Mouse (Mus musculus): Measurements from ENCODE around the gene Car9. TPM values are rescaled to one million over a fixed set of nuclear protein-coding genes. Genes with fewer than 3 reads are reported as not detected.

Car9 gene
- polyA plus RNA-seq, 1 experiment: not detected

DNA sequence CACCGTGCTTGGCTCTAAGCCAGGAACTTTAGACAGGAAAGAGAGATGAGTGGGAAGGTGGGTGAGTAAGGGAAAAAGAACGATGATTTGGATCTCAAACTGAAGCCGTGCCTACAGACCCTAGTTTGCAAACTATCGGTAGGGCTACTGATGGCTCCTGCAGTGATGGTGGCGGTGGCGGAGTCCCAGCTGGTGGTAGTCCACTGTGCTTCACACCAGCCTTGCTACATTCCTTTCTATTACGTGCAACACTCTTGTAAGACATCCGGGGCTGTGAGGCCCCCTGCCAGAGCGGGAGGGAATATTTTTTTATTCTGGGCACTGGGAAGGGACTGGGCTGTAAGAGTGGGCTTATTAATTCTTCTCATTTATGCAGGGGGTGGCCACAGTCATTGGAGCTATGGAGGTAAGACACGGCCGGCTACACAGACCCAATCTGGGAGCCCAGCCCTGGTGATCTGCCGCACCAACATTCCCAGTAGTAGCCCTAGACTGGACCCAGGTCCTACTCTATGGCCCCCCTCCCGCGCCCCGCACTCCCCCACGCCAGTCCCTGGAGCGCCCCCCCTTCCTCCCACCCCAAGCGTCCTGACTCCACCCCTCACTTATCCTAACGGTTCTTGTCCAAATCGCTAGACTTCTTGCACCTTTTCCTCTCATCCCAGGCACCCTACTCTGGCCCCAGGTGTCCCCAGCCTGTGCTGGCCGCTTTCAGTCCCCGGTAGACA lies 1.3 kb downstream of the Car9 start:
- no peak for TF ChIP-seq GATA1 (IDR thresholded peaks at IDR 0.05; ENCODE audit: low read length)

DNA sequence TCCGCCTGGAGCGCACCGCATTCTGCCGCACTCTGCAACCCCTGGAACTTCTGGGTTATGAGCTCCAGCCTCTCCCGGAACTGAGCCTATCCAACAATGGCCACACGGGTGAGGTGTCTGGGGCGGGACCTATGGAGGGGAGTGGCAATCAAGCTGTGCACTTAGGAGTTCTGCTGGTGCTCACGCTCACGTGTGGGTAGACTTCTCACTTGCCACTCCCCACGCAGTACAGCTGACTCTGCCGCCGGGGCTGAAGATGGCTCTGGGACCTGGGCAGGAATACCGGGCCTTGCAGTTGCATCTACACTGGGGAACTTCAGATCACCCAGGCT lies 1.9 kb downstream of the Car9 start:
- no peak for TF ChIP-seq GATA1 (IDR thresholded peaks at IDR 0.05; ENCODE audit: low read length)

DNA sequence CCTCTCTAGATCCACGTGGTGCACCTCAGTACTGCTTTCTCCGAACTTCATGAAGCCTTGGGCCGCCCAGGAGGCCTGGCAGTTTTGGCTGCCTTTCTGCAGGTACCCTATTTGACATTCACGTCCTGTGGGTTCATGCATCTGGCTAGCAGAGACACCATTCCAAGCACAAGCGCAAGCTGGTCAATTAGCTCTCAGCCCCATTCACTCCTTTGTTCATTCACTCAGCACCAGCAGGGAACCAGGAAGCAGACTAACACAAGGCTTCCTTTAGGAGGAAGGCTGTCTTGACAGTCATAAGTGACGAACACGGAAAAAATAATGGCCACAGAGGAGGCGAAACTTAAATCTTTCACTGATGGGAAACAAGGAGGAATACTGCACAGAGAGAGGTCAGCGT lies 2.3 kb downstream of the Car9 start:
- no peak for TF ChIP-seq GATA1 (IDR thresholded peaks at IDR 0.05; ENCODE audit: low read length)

DNA sequence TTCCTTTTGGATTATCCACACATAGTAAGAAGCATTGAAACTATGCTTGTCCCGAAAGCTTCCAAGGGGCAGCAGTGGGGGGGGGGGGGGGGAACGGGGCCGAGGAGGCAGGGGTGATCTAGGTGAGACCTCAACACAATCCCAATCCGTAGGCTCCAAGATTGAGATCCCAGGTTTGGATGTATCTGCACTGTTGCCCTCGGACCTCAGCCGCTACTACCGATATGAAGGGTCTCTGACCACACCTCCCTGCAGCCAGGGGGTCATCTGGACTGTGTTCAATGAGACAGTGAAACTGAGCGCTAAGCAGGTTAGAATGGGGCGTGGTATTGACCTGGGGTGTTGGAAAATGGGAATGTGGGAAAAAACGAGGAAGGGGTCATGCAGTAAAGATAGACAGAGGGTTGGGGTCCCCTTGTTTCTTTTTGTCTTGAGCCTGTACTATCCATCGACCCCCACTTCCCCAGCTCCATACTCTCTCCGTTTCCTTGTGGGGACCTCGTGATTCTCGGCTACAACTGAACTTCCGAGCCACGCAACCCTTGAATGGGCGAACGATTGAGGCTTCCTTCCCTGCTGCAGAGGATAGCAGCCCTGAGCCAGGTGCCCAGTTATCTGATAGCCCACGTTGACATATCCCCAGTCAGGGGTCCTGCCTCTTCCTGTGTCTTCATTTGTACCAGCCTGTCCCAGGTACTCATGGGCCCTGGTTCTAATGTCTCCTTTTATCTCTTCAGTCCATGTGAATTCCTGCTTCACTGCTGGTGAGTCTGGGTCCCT lies 5.1 kb downstream of the Car9 start:
- TF ChIP-seq GATA1 (IDR thresholded peaks at IDR 0.05; ENCODE audit: low read length): no peak

DNA sequence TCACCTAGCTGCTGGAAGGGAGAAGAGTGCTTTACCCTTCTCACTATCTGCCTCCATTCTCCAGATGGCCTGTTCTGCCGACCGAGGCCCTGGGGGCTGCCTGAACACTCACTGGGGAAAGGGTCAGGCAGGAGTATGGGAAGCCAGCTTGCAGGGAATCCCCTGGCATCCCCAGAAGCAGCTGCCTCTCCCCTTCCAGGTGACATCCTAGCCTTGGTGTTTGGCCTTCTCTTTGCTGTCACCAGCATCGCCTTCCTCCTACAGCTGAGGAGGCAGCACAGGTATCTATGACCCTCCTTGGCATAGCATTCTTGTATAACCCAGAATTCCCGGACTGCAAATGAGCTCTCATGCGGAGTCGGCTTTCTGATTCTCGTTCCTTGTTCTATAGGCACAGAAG lies 5.9 kb downstream of the Car9 start:
- no peak for TF ChIP-seq GATA1 (IDR thresholded peaks at IDR 0.05; ENCODE audit: low read length)

DNA sequence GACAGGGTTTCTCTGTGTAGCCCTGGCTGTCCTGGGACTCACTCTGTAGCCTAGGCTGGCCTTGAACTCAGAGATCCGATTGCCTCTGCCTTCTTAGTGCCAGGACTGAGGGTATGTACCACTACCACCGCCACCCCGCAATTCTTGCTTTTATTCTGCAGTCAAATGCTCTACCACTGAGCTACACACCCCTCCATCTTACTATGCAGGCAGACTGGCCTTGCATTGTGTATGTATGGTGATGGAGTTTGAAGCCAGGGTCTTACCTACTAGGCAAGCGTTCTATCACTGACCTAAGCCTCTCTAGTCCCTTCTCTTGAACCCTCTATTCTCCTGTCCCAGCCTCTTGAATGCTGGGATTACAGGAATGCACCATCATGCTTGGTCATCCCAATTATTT lies 6.5 kb downstream of the Car9 start:
- no peak for TF ChIP-seq GATA1 (IDR thresholded peaks at IDR 0.05; ENCODE audit: low read length)

DNA sequence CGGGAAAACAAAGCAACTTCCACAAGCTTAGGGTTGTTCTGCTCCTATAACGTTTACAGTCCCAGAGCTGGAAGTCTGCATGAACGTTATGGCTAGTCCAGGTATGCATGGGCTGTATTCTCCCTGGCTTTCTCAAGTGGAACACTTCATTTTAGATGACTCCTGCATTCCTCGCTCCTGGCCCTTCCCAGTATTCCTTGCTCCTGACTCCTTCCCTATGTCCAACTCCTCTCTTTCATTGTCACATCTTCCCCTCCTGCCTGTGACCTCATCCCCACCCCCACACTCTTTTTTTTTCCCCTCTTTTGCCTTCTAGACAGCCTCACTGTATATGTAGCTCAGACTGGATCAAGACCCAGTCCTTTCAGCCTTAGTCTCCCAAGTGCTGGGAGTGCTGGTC lies 7.0 kb downstream of the Car9 start:
- TF ChIP-seq GATA1 (IDR thresholded peaks at IDR 0.05; ENCODE audit: low read length): no peak

DNA sequence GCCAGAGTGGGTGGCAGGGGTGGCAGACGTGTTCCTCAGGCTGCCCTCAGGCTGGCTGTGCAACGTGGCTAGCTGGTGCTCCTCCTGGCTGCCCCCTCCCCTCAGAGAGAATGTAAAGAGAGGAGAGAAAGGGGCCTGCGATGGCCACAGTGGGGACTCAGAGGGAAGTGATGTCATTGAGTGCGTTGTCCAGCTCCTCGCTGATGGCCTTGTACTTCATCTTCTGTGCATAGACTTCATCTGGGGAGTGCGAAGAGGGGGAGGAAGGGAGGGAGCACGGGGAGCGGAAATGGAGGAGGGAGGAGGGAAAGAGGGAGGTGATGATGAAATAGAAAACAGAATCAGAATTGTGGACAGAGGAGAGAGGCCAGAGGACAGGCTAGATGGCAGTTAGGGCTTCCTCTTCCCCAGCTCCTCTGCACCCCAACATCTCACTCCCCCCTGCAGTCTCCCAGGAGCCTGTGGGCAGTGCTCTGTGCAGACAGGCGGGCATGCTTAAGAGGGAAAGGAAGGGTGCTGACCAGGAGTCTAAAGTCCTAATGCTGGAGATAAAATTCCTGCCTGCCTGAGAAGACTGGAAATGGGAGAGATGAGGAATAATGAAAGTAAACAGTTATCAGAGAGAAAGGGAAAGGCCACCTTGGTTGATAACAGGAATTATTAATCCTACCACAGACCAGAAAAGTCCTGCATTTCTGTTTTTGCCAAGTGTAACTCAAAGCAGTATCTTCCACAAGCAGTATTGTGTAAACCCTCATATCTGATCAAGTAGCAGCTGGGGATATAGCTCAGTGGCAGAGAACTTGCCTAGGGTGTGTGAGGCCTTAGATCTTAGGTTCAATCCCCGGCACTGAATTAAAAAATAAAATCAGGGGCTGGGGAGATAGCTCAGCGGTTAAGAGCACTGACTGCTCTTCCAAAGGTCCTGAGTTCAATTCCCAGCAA lies 9.3 kb downstream of the Car9 start:
- TF ChIP-seq GATA1 (IDR thresholded peaks at IDR 0.05; ENCODE audit: low read length): no peak

DNA sequence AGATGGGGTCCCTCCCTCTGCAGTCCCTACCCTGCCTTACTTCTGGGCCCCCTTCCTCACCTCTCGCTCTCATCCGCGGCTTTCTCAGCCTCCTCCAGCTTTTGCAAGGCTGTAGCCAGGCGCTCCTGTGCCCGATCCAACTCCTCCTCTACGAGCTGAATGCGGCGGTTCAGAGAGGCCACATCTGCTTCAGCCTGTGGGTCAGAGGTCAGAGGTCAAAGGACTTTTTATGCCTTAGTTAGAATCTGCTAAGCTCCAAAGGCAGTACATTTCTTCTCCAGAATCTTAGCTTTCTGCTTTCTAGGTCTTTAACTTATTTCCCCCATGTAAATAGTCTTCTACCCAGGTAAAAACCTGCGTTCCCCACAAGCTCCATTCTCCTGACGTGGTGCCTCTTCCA lies 12.8 kb downstream of the Car9 start:
- no peak for TF ChIP-seq GATA1 (IDR thresholded peaks at IDR 0.05; ENCODE audit: low read length)

DNA sequence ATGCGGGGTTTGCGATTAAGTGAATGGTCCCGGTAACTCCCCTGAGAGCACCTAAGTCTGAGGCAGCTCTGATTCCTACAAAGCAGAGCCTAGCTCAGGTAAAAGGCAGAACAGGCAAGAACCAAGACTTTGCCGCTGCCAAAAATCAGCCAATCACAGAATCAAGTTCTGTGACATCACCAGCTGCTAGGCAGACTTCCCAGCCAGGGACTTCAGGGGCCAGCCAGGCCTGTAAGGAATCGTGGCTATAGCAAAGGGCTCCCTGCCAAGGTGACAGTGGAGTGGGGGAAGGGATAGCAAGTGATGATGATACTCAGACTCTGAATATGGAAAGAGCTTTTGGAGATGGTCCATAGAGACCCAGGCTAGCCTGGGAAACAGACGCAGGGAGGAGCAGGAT lies 13.2 kb downstream of the Car9 start:
- no peak for TF ChIP-seq GATA1 (IDR thresholded peaks at IDR 0.05; ENCODE audit: low read length)

DNA sequence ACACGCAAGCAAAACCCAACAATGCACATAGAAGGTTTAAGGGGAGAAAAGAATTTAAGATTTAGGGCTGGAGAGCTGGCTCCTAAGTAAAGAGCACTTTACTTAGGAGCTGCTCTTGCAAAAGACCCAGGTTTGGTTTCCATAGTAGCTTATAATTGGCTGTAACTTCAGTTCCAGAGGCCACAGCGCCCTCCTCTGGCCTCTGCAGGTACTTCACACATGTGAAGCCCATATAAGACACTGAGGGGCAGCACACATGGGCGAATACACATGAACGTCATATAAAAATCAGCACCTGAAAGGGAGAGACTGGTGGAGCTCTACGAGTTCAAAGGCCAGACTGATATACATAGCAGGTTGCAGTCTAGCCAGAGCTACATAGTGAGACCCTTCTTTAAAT lies 21.1 kb downstream of the Car9 start:
- TF ChIP-seq GATA1 (IDR thresholded peaks at IDR 0.05; ENCODE audit: low read length): no peak

DNA sequence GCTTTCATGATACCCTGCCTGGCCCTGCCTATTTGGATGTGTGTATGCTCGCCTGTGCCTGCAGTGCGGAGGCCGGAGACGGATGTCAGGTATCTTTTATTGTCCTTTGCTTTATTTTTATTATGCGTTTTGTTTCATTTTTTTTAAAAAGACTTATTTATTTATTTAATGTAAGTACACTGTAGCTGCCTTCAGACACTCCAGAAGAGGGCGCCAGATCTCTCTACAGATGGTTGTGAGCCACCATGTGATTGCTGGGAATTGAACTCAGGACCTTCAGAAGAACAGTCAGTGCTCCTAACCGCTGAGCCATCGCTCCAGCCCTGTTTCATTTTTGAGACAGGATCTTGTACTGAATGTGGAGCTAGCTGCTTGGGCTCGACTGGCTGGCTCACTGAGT lies 21.7 kb downstream of the Car9 start:
- TF ChIP-seq GATA1 (IDR thresholded peaks at IDR 0.05; ENCODE audit: low read length): no peak

DNA sequence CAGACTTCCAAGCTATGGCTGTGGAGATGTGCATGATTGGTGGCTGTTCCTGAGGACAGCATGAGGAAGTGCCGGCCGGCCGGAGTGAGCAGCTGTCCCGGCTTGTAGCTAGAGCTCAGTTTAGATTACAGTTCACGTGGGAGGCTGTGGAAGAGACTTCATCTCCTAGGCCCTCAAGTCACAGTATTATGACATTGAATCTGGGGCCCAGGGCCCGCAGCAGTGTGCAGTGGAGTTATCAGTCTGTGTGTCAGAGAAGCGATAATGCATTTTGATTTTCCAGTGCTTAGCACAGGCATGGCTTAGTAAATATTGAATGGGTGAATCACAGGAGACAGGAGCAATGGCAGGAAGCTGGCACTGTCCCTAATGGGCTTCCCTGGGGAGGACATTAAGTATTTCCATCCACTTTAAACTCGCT lies 23.3 kb downstream of the Car9 start:
- TF ChIP-seq GATA1 (IDR thresholded peaks at IDR 0.05; ENCODE audit: low read length): no peak

DNA sequence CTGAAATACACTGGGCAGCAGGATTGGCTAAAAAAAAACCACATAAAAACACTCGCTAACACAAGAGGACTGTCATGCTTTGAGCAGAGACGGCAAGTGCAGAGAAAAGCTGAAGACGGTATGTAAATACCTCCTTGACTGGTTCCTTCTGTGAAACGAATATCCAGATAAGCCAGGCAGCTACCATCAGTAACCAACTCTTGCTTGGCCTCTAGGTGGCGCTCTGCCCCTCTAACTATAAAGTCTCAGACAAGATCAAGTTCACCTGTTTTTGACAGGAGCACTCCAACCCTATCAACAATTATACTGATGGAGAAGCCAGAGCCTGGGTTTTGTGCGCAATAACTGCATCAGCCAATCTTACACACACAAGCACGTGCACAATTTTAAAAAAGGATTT lies 23.8 kb downstream of the Car9 start:
- TF ChIP-seq GATA1 (IDR thresholded peaks at IDR 0.05; ENCODE audit: low read length): no peak

DNA sequence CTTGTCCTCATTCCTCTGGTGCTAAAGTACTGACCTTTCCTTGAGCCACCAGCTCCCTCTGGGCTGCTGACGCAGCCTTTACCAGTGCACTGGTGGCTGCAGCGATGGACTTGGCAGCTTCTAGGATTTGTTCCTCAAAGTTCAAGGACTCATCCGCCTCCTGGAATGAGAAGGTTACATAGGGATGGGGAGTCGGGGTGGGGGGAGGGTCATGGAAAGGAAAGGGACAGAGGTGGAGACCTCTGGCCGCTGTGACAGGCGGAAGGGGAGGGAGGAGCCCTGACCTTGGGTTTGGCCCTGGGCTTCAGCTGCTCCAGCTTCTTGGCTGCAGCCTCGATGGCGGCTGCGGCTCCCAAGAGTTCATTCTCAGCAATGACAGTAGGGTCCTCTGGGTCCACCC lies 26.5 kb downstream of the Car9 start:
- TF ChIP-seq GATA1 (IDR thresholded peaks at IDR 0.05; ENCODE audit: low read length): no peak

DNA sequence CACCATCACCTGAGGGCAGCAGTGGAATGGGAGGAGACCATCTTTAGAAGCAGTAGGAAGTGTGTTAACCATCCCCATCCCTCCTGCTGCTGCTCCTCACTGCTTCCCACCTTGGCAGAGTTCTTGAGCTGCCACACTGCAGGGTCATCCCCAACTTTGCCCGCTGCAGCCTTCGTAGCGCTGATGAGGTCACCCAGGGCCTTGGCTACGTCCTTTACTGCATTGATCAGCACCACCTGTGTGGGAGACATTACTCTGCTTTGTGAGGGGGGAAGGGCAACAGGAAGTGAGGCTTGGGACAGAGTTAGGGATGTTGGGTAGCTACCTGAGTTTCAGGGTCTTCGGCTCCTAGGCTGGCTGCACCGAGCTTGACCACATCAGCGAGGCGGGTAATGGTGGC lies 28.9 kb downstream of the Car9 start:
- no peak for TF ChIP-seq GATA1 (IDR thresholded peaks at IDR 0.05; ENCODE audit: low read length)

All from G1E-ER4 (cell line).